Mouse (Mus musculus) MEL (cell line): ENCODE data around the gene Tmem158. TPM values are rescaled to one million over a fixed set of nuclear protein-coding genes. Genes with fewer than 3 reads are reported as not detected.

Source experiments
- DNase-seq: peaks from one replicate; pipeline ENCODE4 v3.0.0; 2011; ENCODE audit warnings: low read depth, low spot score
- H3K27ac ChIP-seq: 2 replicates; pipeline ENCODE4 v1.5.1; 2012; ENCODE audit warnings: low read depth, mild to moderate bottlenecking, control low read depth, low read length, moderate library complexity; ENCODE audit not compliant: control insufficient read depth
- H3K27me3 ChIP-seq, 2 experiments: fragments of 150-350 bp in 1 of 2; sonication (generic) in 1 of 2; 2 replicates each; pipeline ENCODE4 v1.6.1; 2012; ENCODE audit warnings: low read length in 2 of 2, mild to moderate bottlenecking in 2 of 2, improper control_type of control experiment in 1 of 2, moderate library complexity in 1 of 2; ENCODE audit not compliant: insufficient read depth in 2 of 2, control insufficient read depth in 1 of 2
- H3K36me3 ChIP-seq, 2 experiments: 2 replicates each; pipeline ENCODE4 v1.6.1; 2012 to 2014; ENCODE audit warnings: low read length in 2 of 2, improper control_type of control experiment in 1 of 2, inconsistent platforms in 1 of 2, mild to moderate bottlenecking in 1 of 2; ENCODE audit not compliant: insufficient read depth in 2 of 2, control insufficient read depth in 1 of 2
- H3K4me1 ChIP-seq, 2 experiments: fragments of 150-350 bp in 1 of 2; sonication (generic) in 1 of 2; 2 replicates each; pipeline ENCODE4 v1.6.1; 2012; ENCODE audit warnings: low read length in 2 of 2, improper control_type of control experiment in 1 of 2, mild to moderate bottlenecking in 1 of 2; ENCODE audit not compliant: insufficient read depth in 2 of 2, control insufficient read depth in 1 of 2
- H3K4me3 ChIP-seq, 2 experiments: fragments of 150-350 bp in 1 of 2; sonication (generic) in 1 of 2; 2 replicates each; pipeline ENCODE4 v1.5.1; 2012; ENCODE audit warnings: low read depth in 2 of 2, low read length in 2 of 2, mild to moderate bottlenecking in 2 of 2, moderate library complexity in 2 of 2, control low read depth in 1 of 2, improper control_type of control experiment in 1 of 2; ENCODE audit not compliant: control insufficient read depth in 1 of 2, insufficient read depth in 1 of 2
- H3K79me2 ChIP-seq: 2 replicates; pipeline ENCODE4 v1.6.1; 2012; ENCODE audit warnings: mild to moderate bottlenecking, low read length, moderate library complexity; ENCODE audit not compliant: control insufficient read depth, poor library complexity, insufficient read depth
- H3K9ac ChIP-seq: 2 replicates; pipeline ENCODE4 v1.6.1; 2012; ENCODE audit warnings: low read depth, mild to moderate bottlenecking, control low read depth, low read length, moderate library complexity; ENCODE audit not compliant: control insufficient read depth, poor library complexity, severe bottlenecking
- H3K9me3 ChIP-seq: fragments of 150-350 bp; sonication (generic); replicated peaks from 2 replicates; pipeline ENCODE4 v1.6.1; 2012; ENCODE audit warnings: mild to moderate bottlenecking, low read length, improper control_type of control experiment, moderate library complexity; ENCODE audit not compliant: insufficient read depth
- CTCF ChIP-seq, 3 experiments: IDR thresholded peaks in 2 of 3; conservative IDR thresholded peaks in 1 of 3; 2 replicates each; pipeline ENCODE4 v1.5.1; 2011 to 2012; ENCODE audit warnings: low read length in 3 of 3, low read depth in 2 of 3, mild to moderate bottlenecking in 2 of 3, improper control_type of control experiment in 1 of 3, inconsistent platforms in 1 of 3, mixed read lengths in 1 of 3, moderate library complexity in 1 of 3; ENCODE audit not compliant: control insufficient read depth in 1 of 3, insufficient read depth in 1 of 3, poor library complexity in 1 of 3, severe bottlenecking in 1 of 3
- E2F4 ChIP-seq: IDR thresholded peaks from 2 replicates; pipeline ENCODE4 v1.6.1; 2011; ENCODE audit warnings: low read depth, low read length, improper control_type of control experiment, borderline replicate concordance
- EP300 ChIP-seq, 2 experiments: IDR thresholded peaks; 2 replicates each; pipeline ENCODE4 v1.6.1; 2011; ENCODE audit warnings: improper control_type of control experiment in 2 of 2, low read length in 2 of 2, low read depth in 1 of 2, mild to moderate bottlenecking in 1 of 2
- ETS1 ChIP-seq: IDR thresholded peaks from 2 replicates; pipeline ENCODE4 v1.6.1; 2012; ENCODE audit warnings: low read depth, mild to moderate bottlenecking, inconsistent platforms, low read length, improper control_type of control experiment, moderate library complexity
- GATA1 ChIP-seq: IDR thresholded peaks from 2 replicates; pipeline ENCODE4 v1.6.1; 2011; ENCODE audit warnings: low read depth, low read length, improper control_type of control experiment
- MAFK ChIP-seq: IDR thresholded peaks from 2 replicates; pipeline ENCODE4 v1.6.1; 2011; ENCODE audit warnings: low read depth, mild to moderate bottlenecking, low read length, improper control_type of control experiment, borderline replicate concordance
- MAX ChIP-seq: IDR thresholded peaks from 2 replicates; pipeline ENCODE4 v1.6.1; 2011; ENCODE audit warnings: low read length, improper control_type of control experiment
- MAZ ChIP-seq: IDR thresholded peaks from 2 replicates; pipeline ENCODE4 v1.6.1; 2012; ENCODE audit warnings: low read depth, mild to moderate bottlenecking, inconsistent platforms, low read length, improper control_type of control experiment
- MEF2A ChIP-seq: IDR thresholded peaks from 2 replicates; pipeline ENCODE4 v1.6.1; 2014; ENCODE audit warnings: low read depth, mild to moderate bottlenecking, inconsistent platforms, low read length, improper control_type of control experiment; ENCODE audit not compliant: poor library complexity, insufficient replicate concordance, severe bottlenecking; ENCODE audit errors: extremely low read depth
- MYB ChIP-seq: IDR thresholded peaks from 2 replicates; pipeline ENCODE4 v1.6.1; 2011; ENCODE audit warnings: mild to moderate bottlenecking, low read depth, low read length, improper control_type of control experiment
- MYC ChIP-seq: IDR thresholded peaks from 2 replicates; pipeline ENCODE4 v1.6.1; 2011; ENCODE audit warnings: low read depth, mild to moderate bottlenecking, low read length, improper control_type of control experiment, moderate library complexity
- NRF1 ChIP-seq: IDR thresholded peaks from 2 replicates; pipeline ENCODE4 v1.6.1; 2014; ENCODE audit warnings: low read depth, mild to moderate bottlenecking, inconsistent platforms, low read length, improper control_type of control experiment, moderate library complexity; ENCODE audit not compliant: poor library complexity, insufficient read depth, severe bottlenecking
- POLR2A ChIP-seq, 2 experiments: IDR thresholded peaks; 2 replicates each; pipeline ENCODE4 v1.6.1; 2011 to 2012; ENCODE audit warnings: low read length in 2 of 2, mild to moderate bottlenecking in 2 of 2, control low read depth in 1 of 2, improper control_type of control experiment in 1 of 2, low read depth in 1 of 2, moderate library complexity in 1 of 2; ENCODE audit not compliant: control insufficient read depth in 1 of 2, insufficient read depth in 1 of 2, poor library complexity in 1 of 2
- POLR2AphosphoS5 ChIP-seq: IDR thresholded peaks from 2 replicates; pipeline ENCODE4 v1.6.1; 2012; ENCODE audit warnings: low read depth, borderline replicate concordance, mild to moderate bottlenecking, inconsistent platforms, low read length, moderate library complexity, mixed read lengths
- RAD21 ChIP-seq: IDR thresholded peaks from 2 replicates; pipeline ENCODE4 v1.6.1; 2011; ENCODE audit warnings: mild to moderate bottlenecking, low read depth, low read length, improper control_type of control experiment
- SMC3 ChIP-seq: IDR thresholded peaks from 2 replicates; pipeline ENCODE4 v1.6.1; 2011; ENCODE audit warnings: low read depth, low read length, improper control_type of control experiment
- TAL1 ChIP-seq: IDR thresholded peaks from 2 replicates; pipeline ENCODE4 v1.6.1; 2012; ENCODE audit warnings: mild to moderate bottlenecking, inconsistent platforms, low read length, moderate library complexity, mixed read lengths
- TBP ChIP-seq: IDR thresholded peaks from 2 replicates; pipeline ENCODE4 v1.8.0; 2011; ENCODE audit warnings: low read depth, low read length, improper control_type of control experiment
- UBTF ChIP-seq: IDR thresholded peaks from 2 replicates; pipeline ENCODE4 v1.6.1; 2012; ENCODE audit warnings: low read depth, mild to moderate bottlenecking, inconsistent platforms, low read length, improper control_type of control experiment, moderate library complexity, borderline replicate concordance; ENCODE audit not compliant: insufficient read depth
- USF2 ChIP-seq, 2 experiments: IDR thresholded peaks; 2 replicates each; pipeline ENCODE4 v1.6.1; 2011 to 2012; ENCODE audit warnings: improper control_type of control experiment in 2 of 2, low read length in 2 of 2, borderline replicate concordance in 1 of 2, inconsistent platforms in 1 of 2, low read depth in 1 of 2, mild to moderate bottlenecking in 1 of 2; ENCODE audit not compliant: insufficient read depth in 1 of 2
- ZC3H11A ChIP-seq: IDR thresholded peaks from 2 replicates; pipeline ENCODE4 v1.6.1; 2012; ENCODE audit warnings: low read depth, mild to moderate bottlenecking, inconsistent platforms, low read length, improper control_type of control experiment
- ZNF384 ChIP-seq: IDR thresholded peaks from 2 replicates; pipeline ENCODE4 v1.6.1; 2012; ENCODE audit warnings: low read depth, mild to moderate bottlenecking, inconsistent platforms, low read length, improper control_type of control experiment
- polyA plus RNA-seq, 2 experiments: library from polyadenylated mRNA; stranded (reverse) in 1 of 2; unstranded in 1 of 2; fragments of >175 nt in 1 of 2; fragments of >200 nt in 1 of 2; gene quantifications; 2 replicates each; pipeline versions ENCODE4 v1.2.1 to v1.2.4; 2012; ENCODE audit warnings: low replicate concordance in 2 of 2, low read depth in 1 of 2; ENCODE audit not compliant: insufficient read length in 2 of 2, insufficient read depth in 1 of 2, missing spikeins in 1 of 2
- total RNA-seq: library from RNA; depleted of rRNA; stranded (reverse); fragments of 300-350 nt; gene quantifications from 2 replicates; pipeline ENCODE4 v1.2.3, GENCODE M21; 2012

Tmem158 gene
- total and polyA plus RNA-seq, 3 experiments: 5.0 to 10.1 TPM; not detected in 1

DNA sequence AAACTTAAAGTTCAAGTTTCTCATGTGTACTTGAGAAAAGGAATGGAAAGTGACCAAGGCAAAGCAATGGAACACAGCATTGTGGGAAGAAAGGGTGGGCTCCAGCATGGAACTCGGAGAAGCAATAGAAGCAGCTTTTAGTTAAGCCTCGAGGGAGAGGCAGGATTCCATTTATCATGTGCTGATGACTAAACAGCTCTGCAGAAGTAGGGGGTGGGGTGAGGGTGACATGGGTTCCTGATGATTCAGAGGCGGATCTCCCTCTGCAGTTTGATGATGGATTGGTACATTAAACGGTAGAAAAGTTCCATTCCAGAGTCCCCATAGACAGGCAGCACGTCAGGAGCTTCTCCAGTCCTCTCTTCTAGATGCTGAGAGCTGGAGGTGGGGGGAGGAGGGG is 48.5 kb upstream of the Tmem158 start:
- TF ChIP-seq RAD21: no peak
- no peak for TF ChIP-seq MEF2A
- TF ChIP-seq CTCF (IDR thresholded peaks at IDR 0.05 in 2 of 3, conservative IDR thresholded peaks at IDR 0.05 in 1 of 3; ENCODE audit: control insufficient read depth in 1 of 3, insufficient read depth in 1 of 3, low read depth in 2 of 3, low read length in 3 of 3, poor library complexity in 1 of 3, severe bottlenecking in 1 of 3): no peak
- TF ChIP-seq ZNF384: no peak
- no peak for TF ChIP-seq USF2 (IDR thresholded peaks at IDR 0.05; ENCODE audit: borderline replicate concordance in 1 of 2, insufficient read depth in 1 of 2, low read depth in 1 of 2, low read length in 2 of 2)
- no peak for TF ChIP-seq ZC3H11A
- no peak for TF ChIP-seq POLR2A (IDR thresholded peaks at IDR 0.05; ENCODE audit: control insufficient read depth in 1 of 2, insufficient read depth in 1 of 2, low read depth in 1 of 2, low read length in 2 of 2, poor library complexity in 1 of 2)
- no peak for TF ChIP-seq EP300 (IDR thresholded peaks at IDR 0.05; ENCODE audit: low read depth in 1 of 2, low read length in 2 of 2)
- no peak for TF ChIP-seq E2F4
- no peak for TF ChIP-seq MAFK
- no peak for TF ChIP-seq TAL1
- no peak for TF ChIP-seq POLR2AphosphoS5
- no peak for TF ChIP-seq MAZ
- TF ChIP-seq ETS1: no peak
- TF ChIP-seq TBP: no peak
- peaks cover 0 to 1% of the 10 kb centered on the region in 2 experiments; a peak in 2 of 4 replicates for H3K27me3 ChIP-seq
- no peaks in the 10 kb centered on the region for H3K4me1 ChIP-seq
- H3K4me3 ChIP-seq: no peak overlapping the region
- no peak overlapping the region for H3K9ac ChIP-seq
- H3K9me3 ChIP-seq: no peaks in the 10 kb centered on the region
- no peaks in the 10 kb centered on the region for H3K79me2 ChIP-seq
- no peaks in the 10 kb centered on the region for H3K36me3 ChIP-seq
- no peak for DNase-seq
- no peak overlapping the region for H3K27ac ChIP-seq

DNA sequence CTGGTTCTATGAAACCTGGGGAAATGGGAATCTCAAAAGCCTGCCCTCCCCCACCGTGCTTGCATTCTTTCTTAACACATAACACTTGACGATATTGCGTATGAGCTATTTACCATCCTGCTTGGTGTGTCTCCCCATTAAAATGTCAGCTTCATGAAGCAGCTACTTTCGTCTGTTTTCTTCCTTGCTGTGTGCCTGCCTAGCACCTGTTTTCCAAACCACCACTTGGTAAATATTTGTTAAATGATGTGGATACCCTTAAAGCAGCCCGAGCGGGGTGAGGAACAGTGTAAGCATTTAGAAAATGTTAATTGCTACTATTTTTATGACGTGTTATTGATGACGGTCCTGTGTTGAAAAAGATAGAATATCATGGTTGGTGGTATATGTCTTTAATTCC is 44.4 kb upstream of the Tmem158 start:
- TF ChIP-seq POLR2AphosphoS5 (no peak), GATA1 (no peak), EP300 (IDR thresholded peaks at IDR 0.05; ENCODE audit: low read depth in 1 of 2, low read length in 2 of 2) (no peak), SMC3 (no peak), RAD21 (no peak), MAX (no peak), MAZ (no peak), E2F4 (no peak), MYC (no peak), NRF1 (no peak), MEF2A (no peak), POLR2A (IDR thresholded peaks at IDR 0.05; ENCODE audit: control insufficient read depth in 1 of 2, insufficient read depth in 1 of 2, low read depth in 1 of 2, low read length in 2 of 2, poor library complexity in 1 of 2) (no peak), CTCF (IDR thresholded peaks at IDR 0.05 in 2 of 3, conservative IDR thresholded peaks at IDR 0.05 in 1 of 3; ENCODE audit: control insufficient read depth in 1 of 3, insufficient read depth in 1 of 3, low read depth in 2 of 3, low read length in 3 of 3, poor library complexity in 1 of 3, severe bottlenecking in 1 of 3) (no peak), UBTF (no peak), MYB (no peak)
- TF ChIP-seq, all 39 proteins: peak for 0
- Histone ChIP-seq H3K79me2 (no peaks in the 10 kb centered on the region), H3K9me3 (no peaks in the 10 kb centered on the region), H3K36me3 (no peaks in the 10 kb centered on the region; a peak in 2 of 4 replicates), H3K27me3 (no peaks in the 10 kb centered on the region), H3K9ac (no peak overlapping the region), H3K4me1 (peaks cover 0 to 7% of the 10 kb centered on the region in 2 experiments; a peak in 2 of 4 replicates), H3K4me3 (no peak overlapping the region), H3K27ac (no peak overlapping the region)
- DNase-seq: no peak
